Mouse (Mus musculus) heart, embryonic 16.5 days (tissue): ENCODE measurements around the gene Vstm5. TPM values are rescaled to one million over a fixed set of nuclear protein-coding genes. Genes with fewer than 3 reads are reported as not detected.

ENCODE experiments used
- polyA plus RNA-seq: library from polyadenylated mRNA; unstranded; fragments of >200 nt; fragmentation: Nextera tagmentation; extraction: Ambion mirVana; gene quantifications from 2 replicates; pipeline ENCODE4 v1.2.1, GENCODE M21; 2015

The Vstm5 gene
- polyA plus RNA-seq, 1 experiment from 2014 or later, result 1.6 TPM

Other genes starting within 250 kb of the Vstm5 start
- 16.8 and 20.5 TPM in 2 replicates for gene Panx1, start 193.6 kb upstream of the Vstm5 start, polyA plus RNA-seq
- not detected in 2 replicates for gene Hephl1, start 126.9 kb upstream of the Vstm5 start, polyA plus RNA-seq
- gene Med17, start 40.9 kb downstream of the Vstm5 start, polyA plus RNA-seq, result 19.9 and 21.1 TPM in 2 replicates
- gene Taf1d, start 67.2 kb downstream of the Vstm5 start, polyA plus RNA-seq, result 40.8 and 47.4 TPM in 2 replicates
- gene 4931406C07Rik, start 67.4 kb downstream of the Vstm5 start, polyA plus RNA-seq, result 5.1 and 6.2 TPM in 2 replicates
- gene Cep295, start 118.7 kb downstream of the Vstm5 start, polyA plus RNA-seq, result 7.9 and 8.8 TPM in 2 replicates